Mouse (Mus musculus) right cerebral cortex, adult 2 months (tissue): ENCODE results near the gene Zfp428.
A peak's percentile ranks its signal among the peaks of the same experiment; 100 is the strongest.
"Not testable (repeated sequence)": the region's sequence is repeated elsewhere in the genome, so short reads cannot be mapped to it uniquely, and the experiment has no call there.

Experiments
- DNase-seq, 2 experiments: peaks; one replicate each; pipeline ENCODE4 v3.0.0; 2021 to 2022; ENCODE audit warnings: low spot score in 2 of 2

Zfp428 gene

DNA sequence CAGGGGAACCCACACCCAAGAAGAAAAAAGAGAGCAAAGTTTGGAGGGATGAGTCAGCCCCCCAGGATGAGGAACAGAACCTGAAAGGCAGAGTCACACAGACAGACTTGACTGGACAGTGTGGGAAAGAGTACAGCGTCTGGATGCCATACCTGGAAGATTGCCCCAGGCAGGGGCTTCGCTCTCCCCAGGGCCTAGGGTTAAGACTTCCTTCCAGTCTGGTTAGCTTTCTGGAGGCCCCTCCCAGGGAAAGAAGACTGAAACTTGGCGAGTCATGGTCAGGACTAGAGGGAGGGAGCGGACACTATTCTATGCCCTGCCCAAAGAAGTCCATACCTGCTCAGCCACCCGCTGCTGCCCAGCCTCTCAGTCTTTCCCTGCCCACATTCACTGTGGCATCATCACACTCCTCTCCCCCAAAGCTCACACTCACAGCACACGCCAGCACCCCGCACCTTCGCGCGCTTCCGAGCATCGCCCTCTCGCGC, 25.8 kb upstream of the Zfp428 start:
- no peak for DNase-seq

DNA sequence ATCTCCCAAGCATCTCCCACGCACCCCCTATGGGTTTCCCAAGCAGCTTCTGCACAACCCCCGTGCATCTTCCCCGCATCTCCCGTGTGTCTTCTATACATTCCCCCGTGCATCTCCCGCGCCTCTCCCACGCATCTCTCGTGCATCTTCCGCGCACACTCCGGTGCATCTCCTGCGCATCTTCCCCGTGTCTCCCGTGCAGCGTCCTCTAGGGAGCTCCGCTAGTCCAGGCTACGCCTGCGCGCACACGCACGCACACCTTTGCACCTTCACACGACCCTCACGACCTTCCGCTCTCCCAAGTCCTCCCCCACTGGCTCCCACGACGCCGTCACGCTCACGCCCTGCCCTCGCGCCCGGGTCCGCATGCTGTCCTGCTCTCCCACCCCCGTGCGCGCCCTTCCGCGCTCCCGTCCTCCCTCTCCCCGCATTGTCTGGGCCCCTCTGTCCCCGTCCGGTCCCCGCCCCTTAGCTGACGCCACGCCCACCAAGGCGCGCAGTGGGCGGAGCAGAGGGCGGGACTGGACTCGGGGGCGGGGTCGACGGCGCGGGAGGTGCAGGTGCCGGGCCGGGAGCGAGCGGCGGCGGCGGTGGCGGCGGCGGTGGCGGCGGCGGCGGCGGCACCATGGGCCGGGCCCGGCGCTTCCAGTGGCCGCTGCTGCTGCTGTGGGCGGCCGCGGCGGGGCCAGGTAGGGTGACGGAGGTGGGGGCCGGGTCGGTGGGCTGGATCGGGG, 25.2 kb upstream of the Zfp428 start, which contains the start of gene Cadm4:
Gene Cadm4, plus strand, starts transcription at position 550 of the 734 bp plus-strand sequence.
- DNase-seq: peak; percentile 79 to 82

DNA sequence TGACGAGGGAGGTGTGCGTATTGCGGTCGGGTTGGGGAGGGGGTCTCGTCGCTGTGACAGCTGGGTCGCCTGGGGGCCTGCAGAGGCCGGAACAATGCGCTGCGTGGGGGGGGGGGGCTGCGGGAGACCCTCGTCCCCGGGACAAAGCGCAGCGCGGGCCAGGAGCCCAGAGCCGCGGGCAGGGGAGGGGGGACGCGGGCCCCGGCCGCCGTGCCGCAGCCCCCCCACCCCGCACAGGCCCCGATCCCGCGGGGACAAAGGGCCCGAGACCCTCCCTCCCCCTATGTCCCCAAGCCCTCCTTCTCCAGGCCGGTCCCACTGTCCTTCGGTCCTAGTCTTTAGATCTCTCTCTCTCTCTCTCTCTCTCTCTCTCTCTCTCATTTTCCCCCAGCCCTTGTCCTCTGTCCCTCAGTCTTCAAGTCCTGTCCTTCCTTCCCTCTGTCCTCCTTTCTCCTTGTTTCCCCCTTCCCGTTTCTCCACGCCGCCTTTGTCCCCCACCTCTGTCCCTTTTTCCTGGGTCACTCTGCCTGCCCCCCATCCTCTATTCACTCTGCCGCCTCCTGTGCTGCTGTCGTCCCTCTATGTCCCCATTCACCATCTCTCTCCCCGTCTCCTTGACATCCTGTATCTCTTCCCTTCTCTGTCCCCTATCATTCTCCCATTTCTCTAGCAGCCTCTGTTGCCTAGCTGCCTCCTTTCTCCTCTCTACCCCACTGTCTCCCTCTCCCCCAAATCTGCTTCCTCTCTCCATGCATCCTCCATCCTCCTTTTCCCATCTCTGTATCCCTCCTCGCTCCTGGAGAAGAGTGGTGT, 24.4 kb upstream of the Zfp428 start:
- no peak for DNase-seq

DNA sequence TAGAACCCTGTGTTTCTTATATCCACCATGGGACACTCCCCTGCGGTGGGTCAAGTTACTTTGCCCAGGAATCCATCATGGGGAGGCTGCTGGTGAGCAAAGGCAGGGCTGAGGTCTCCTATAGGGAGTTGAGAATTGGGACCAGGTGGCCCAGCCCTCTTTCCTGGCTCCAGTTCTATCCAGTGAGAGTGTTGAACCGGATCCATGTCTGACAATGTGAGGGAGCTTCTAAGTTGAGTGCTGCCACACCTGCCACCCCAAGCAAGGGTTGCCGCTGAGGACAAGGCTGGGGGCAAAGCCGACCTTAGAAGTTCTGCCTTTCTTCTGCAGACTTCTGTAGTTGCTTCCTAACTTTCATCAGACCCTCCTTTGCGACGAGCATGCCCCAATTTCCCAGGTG, 23.5 kb upstream of the Zfp428 start:
- DNase-seq: not testable (repeated sequence)

DNA sequence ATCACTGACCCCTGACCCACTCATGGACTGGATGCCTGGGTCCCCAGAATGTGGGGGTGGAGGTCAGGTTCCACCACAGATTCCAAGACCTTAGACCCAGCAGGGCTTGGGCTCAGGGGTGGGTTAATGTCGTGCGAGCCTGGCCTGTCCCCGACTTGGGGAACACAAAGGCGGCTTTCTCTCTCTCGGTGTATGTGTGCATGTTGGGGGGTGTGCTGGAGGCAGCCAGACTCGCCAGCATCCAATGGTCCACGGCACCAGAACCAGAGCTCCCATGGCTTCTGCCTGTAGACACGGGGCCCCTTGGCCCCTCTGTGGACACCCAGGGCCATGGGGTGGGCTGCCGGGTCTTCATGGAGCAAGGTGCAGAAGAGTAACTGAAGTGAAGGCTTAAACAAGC, 21.3 kb upstream of the Zfp428 start:
- no peak for DNase-seq

DNA sequence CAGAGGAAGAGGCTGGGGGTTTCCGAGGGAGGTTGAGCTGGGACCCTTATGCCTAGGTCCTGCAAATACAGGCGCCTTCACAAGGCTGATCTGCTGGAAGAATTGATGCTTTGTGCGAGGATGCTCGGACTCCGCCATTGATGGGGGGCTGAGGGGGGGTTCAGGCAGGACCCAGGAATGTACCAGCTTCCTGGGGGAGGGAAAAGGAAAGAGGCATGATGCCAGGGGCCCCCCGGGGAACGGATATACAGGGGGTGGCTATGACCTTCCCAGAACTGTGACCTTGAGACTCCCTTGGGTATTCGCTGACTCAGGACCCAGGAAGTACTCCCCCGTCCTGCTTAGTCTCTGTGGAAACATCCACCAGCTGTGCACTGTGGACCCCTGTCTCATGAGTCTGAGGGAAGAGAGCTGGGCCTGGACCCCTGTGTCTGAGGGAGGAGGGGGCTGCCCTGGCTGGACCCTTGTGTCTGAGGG, 20.1 kb upstream of the Zfp428 start:
- DNase-seq: no peak

DNA sequence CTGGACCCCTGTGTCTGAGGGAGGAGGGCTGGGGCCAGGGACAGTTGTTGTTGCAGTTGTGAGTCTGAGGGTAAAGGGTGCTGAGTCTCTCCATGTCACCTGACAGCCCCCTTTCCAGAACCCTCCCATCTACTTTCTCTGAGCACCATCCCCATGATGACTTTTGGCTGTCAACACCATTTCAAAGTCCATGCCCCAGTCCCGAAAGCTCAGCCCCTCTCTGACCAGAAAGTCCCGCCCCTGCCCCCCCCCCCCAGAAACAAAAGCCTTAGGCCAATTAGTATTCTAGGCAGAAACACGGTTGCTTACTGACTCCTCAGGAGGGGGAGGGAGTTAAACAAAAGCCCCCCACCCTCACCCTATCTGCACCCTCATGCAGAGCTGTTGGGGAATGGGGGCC, 19.4 kb upstream of the Zfp428 start:
- no peak for DNase-seq

DNA sequence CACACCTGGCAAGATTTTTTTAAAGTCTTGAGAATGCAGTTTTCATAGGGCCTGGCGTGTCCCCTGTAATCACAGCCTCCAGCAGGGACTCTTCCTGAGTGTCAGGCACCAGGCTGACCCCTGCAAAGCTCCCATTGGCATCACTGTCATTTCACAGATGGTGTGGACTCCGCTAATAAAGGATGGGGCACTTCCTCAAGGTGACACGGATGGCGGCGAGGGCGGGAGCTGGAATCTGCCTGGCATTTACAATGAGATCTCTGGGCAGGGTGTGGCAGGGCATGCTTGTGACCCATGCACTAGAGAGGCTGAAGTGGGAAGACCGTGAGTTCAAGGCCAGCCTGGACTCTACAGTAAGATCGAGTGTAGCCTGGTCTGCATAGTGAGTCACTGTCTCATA, 18.5 kb upstream of the Zfp428 start:
- DNase-seq: no peak

DNA sequence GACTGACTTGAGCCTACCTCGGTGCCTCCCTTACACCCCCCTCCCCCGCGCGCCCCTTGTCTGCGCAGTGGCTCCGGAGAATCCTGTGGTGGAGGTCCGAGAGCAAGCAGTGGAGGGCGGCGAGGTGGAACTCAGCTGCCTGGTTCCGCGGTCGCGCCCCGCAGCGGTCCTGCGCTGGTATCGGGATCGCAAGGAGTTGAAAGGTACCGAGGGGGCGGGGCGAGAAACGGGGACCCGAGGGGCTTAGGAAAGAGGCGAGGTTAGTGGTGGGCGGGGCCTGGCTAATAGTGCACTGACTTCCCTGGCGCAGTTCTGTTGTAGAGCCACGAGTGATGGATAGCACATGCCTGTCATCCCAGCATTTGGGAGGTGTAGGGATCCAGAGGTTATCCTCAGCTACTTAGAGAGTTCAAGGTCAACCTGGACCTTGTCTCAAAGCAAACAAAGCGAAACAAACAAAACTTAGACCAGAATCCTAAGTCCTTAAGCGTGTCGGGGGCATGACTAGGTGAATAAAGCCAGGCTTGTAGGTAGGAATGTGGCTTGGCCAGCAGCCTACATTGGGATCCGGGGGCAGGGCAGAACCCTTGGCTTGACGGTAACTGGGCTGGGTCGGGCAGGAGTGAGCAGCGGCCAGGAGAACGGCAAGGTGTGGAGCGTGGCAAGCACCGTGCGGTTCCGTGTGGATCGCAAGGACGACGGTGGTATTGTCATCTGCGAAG, 6.8 kb upstream of the Zfp428 start:
- no peak for DNase-seq

DNA sequence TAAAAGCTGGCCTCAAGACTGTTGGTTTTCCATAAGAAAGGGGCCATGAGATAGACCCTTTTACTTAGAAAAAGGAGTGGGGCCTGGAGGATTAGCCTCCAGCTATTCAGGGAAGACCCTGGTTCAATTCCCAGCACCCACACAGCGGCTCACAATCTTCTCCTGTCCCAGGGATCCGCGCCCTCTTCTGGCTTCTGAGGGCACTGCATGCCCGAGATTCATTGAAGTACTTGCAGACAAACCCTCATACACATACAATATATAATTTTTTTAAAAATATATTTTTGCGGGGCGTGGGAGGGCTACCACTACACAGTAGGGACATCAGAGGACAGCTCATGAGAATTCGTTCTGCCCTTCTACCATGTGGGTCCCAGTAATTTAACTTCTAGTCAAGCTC, 5.9 kb upstream of the Zfp428 start:
- DNase-seq: peak in 1 of 2 experiments; percentile 53

DNA sequence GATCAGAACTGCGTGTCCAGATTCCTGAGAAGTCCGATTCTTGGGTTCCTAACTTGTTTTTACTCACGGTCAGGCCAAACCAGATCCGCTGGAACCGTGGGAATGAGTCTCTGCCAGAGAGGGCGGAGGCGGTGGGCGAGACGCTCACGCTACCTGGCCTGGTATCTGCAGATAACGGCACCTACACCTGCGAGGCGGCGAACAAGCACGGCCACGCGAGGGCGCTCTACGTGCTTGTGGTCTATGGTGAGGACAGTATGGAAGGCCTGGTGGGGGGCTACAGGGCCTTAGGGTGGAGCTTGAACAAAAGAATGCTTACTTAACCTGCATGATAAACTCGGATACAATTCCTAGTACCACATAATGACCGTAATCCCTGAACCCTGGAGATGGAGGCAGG, 5.3 kb upstream of the Zfp428 start:
- DNase-seq: no peak

DNA sequence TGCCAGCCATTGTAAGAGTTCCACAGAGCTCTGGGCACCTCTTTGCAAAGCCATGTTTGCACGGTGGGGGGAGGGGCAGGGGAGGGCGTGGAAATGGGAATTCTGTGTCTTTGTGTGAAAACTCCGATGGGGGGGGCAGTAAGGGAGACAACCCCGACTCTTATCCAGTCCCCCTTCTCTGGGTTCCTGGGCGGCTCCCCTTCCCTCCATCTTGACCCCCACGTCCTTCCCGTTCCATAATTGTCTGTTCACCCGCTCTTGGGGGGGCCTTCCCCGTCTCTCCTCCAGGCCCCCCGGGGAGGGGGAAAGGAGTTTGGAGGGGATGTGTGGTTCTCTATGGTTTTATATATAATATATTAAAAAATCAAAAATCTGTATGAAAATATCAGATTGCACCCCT, 2.8 kb upstream of the Zfp428 start:
- DNase-seq: no peak

DNA sequence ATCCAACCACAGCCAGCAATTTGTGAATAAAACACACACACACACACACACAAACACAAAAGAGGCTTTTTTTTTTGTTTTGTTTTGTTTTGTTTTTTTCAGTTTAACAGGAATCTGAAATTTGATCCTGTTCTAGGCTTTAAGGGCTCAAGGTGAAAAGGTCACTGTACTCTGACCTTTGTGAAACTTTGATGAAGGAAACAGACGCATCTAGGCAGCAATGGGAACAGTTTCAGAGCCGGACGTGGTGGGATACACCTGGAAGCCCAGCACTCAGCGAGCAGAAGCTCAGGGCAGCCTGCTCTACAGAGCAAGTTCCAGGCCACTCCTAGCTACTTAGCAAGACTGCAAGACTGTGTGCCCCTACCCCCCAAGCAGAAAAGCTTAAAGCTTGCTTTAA, 1.9 kb upstream of the Zfp428 start:
- no peak for DNase-seq

DNA sequence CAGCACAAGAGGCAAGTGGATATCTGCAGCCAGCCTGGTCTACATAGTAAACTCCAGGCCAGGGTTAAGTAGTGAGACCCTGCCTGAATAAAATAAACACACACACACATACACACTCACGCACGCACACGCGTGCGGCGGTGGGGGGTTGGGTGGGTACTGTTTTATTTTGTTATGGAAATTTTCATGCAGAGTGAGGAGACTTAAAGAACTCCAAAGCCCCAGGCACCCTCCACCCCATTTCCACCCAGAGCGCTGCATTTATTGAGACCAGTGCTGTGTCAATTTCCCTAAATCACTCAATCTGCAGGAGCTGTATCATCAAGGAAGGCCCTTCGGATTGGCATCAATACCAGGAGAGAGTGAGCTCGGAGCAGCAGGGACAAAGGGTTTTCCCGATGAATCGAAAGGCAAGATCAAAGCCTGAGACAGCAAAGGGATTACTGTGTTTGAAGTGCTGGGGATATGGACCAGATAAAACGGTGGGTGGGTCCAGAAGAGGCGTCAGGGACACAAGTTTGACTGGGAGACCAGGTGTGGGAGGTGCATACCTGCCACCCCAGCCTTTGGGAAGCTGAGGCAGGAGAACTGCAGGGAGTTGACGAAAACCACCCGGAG, 1.2 kb upstream of the Zfp428 start:
- DNase-seq: no peak

DNA sequence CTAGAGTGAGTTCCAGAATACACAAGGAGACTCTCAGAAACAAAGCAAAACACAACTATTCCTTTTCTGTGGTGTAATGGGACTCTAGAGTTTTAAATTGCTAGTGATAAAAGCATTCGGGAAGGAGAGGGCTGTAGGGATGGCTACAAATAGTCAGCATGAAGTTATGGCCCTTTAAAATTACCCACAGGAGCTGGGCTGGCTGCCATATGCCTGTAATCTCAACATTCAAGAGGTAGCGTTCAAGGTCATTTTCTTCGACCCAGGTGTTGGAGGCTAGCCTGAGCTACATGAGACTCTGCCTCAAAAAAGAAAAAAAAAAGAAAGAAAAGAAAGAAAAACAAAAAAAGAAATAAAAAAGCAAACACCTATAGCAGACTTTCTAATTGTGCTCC, 744 bp upstream of the Zfp428 start:
- DNase-seq: no peak

DNA sequence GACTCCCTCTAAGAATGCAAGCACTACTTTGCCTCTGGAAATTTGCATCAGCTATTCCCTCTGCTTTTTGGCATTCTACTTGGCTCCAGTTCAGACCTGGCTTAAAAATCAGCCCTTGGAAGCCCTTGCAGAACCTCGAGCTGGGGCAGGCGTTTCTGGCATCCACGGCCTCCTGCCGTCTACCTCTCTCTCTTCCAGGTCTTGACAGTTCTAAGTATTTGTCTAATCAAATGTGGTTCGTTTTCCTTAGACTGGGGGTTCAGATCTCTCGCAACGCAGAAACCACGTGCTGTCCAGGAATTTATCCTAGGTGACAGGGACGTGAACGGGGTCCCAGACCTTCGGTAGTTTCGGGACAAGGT, 349 bp upstream of the Zfp428 start:
- peak; percentile 54 to 76 for DNase-seq

DNA sequence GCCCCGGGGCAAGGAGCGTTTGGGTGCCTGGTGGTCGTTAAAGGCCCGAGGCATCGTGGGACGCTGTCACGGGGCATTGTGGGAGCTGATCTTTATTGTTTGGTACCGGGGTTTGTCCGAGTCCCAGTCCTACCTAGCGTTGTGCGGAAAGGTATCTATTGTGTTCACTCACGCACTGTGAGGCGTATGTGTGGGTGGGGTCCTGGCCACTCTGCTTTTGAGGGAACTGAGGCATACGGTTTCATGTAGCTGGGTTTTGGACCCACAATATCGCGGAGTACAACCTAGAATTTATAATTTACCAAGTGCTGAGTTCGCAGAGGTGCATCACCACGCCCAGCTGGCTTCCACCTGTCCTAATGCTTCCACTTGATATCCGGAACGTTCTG, 914 bp downstream of the Zfp428 start:
- DNase-seq: no peak

DNA sequence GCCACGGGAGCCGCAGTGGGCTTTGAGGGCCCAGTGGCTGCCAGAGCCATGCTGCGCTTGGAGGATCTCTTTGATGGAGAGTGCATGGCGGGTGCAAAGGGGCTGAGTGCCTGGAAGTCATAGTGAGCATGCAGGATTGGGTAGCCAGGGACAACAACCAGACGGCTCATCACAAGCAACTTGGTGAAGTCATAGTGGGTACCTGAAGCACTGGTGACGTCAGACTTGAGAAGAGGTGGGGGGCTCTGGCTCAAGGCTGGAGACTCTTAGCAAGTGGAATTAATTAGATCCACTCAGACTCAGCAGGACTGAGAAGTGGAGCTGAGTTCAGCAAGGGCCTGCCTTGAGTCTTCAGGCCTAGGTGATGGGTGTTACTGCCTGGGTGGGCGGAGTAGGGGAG, 5.5 kb downstream of the Zfp428 start, which contains the start of gene AC161166.1:
Gene AC161166.1, minus strand, starts transcription at position 101 of the 400 bp plus-strand sequence.
- no peak for DNase-seq

DNA sequence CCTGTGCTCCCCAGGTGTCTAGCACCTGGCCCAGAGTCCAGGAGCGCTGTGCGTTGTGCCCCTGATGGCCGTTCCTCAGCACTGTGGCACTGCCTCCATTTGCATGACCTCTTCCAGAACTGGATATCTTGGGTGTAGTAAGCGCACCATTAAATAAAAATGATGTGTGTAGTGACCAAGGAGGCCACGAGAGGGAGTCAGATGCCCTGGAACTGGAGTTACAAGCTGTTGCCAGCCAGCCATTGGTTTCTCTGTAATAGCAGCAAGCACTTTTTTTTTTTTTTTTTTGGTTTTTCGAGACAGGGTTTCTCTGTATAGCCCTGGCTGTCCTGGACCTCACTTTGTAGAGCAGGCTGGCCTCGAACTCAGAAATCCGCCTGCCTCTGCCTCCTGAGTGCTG, 9.5 kb downstream of the Zfp428 start:
- DNase-seq: not testable (repeated sequence)

DNA sequence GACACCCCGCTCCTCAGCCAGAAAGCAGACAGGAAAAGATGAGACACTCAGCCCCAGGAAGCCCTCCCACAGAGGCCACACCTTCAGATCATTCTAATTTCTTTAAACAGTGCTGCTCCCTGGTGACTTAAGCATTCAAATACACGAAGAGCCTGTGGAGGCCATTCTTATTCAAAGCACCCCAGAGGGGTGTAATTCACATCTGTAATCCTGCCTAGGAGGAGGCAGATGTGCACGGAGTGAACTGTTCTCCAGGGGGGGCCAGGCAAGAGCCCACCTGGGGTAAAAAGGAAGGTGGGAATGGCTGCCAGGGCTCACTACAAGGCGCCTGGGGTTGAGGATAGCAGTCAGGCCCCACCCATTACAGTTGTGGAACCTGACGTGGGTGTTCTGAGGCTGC, 10.3 kb downstream of the Zfp428 start:
- no peak for DNase-seq

DNA sequence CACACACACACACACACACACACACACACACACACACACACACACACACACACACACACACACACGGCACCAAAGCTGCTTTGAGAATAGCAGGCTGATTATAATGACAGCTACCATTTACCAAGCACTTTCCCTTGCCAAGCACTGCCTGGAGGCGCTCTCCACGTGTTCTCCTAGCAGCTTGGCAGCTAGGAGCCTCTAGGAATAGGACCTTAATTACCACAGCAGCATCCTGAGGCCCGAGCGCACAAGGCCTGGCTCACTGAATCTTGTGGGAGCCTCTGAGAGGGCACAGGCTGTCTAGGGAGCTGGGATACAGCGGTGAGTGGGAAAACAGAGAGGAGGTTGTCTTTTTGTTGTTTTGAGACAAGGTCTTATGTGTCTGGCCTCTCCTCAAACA, 10.8 kb downstream of the Zfp428 start:
- DNase-seq: peak; percentile 49 to 65

DNA sequence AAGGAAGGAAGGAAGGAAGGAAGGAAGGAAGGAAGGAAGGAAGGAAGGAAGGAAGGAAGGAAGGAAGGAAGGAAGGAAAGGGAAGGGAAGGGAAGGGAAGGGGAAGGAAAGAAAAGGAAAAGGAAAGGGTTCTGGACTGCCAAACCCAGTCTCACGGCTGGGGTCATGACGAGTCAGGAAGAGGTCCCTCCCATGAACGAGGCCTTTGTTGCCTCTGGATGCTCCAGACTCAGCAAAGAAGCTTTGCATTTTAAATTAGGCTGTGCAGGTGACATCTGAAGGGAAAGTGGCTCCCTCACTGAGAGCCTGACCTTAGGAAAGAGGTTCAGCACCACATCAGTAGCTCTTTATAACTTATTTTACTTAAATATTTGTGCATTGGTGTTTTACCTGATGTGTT, 12.3 kb downstream of the Zfp428 start:
- no peak for DNase-seq
